Mouse (Mus musculus): ENCODE data around the gene Zfp422.
"Not testable (repeated sequence)": the region's sequence is repeated elsewhere in the genome, so short reads cannot be mapped to it uniquely, and the experiment has no call there.

- TF ChIP-seq CTCF (conservative IDR thresholded peaks at IDR 0.05; ENCODE audit: low read length); POU5F1 (IDR thresholded peaks at IDR 0.05; ENCODE audit: borderline replicate concordance, low read length): not testable (repeated sequence)
- peak; percentile 91 for TF ChIP-seq NANOG (IDR thresholded peaks at IDR 0.05; ENCODE audit: borderline replicate concordance, low read length)
These were observed 27.8 kb downstream of the Zfp422 start for GRCm38 (mm10) chr6:116600969-116601368.

Measured in E14TG2a.4 (cell line).